Mouse (Mus musculus): ENCODE results near the gene Srcap. TPM values are rescaled to one million over a fixed set of nuclear protein-coding genes. Genes with fewer than 3 reads are reported as not detected.

Srcap gene
- polyA plus RNA-seq (2014; fragmentation: Illumina TruSeq; extraction: RNeasy Lipid Tissue Mini Kit (QIAGEN cat#74804); ENCODE audit: insufficient read depth, low read depth, low replicate concordance): 1.8 TPM

GRCm38 (mm10) chr7:127511808-127512230 is at the start of gene Srcap:
TSS of gene Srcap (plus strand) at chr7:127511983.

GRCm38 (mm10) chr7:127478635-127479317 is 33.0 kb upstream of the Srcap start, which contains the start of gene Fbrs:
TSS of gene Fbrs (plus strand) at chr7:127479199.

GRCm38 (mm10) chr7:127519284-127519683 is 7.5 kb downstream of the Srcap start, which contains the start of gene Gm42715:
TSS of gene Gm42715 (plus strand) at chr7:127519584.

GRCm38 (mm10) chr7:127561340-127561858 is 49.6 kb downstream of the Srcap start, which contains the start of gene Tmem265:
TSS of gene Tmem265 (plus strand) at chr7:127561390.

GRCm38 (mm10) chr7:127572895-127573471 is 61.2 kb downstream of the Srcap start, which contains the start of gene Phkg2:
TSS of gene Phkg2 (plus strand) at chr7:127573340.

GRCm38 (mm10) chr7:127588011-127588871 is 76.5 kb downstream of the Srcap start, which contains the start of the genes Ccdc189 and Rnf40:
TSS of gene Ccdc189 (minus strand) at chr7:127588595.
TSS of gene Rnf40 (plus strand) at chr7:127588767.

Other genes starting within 250 kb of the Srcap start
- 23.5 TPM for gene Sephs2, start 237.9 kb upstream of the Srcap start, polyA plus RNA-seq (2014; fragmentation: Illumina TruSeq; extraction: RNeasy Lipid Tissue Mini Kit (QIAGEN cat#74804); ENCODE audit: insufficient read depth, low read depth, low replicate concordance)
- gene Itgal, start 215.7 kb upstream of the Srcap start, polyA plus RNA-seq (2014; fragmentation: Illumina TruSeq; extraction: RNeasy Lipid Tissue Mini Kit (QIAGEN cat#74804); ENCODE audit: insufficient read depth, low read depth, low replicate concordance): 12.3 TPM
- 12.4 TPM for gene Zfp768, start 166.4 kb upstream of the Srcap start, polyA plus RNA-seq (2014; fragmentation: Illumina TruSeq; extraction: RNeasy Lipid Tissue Mini Kit (QIAGEN cat#74804); ENCODE audit: insufficient read depth, low read depth, low replicate concordance)
- gene Zfp747, start 135.9 kb upstream of the Srcap start, polyA plus RNA-seq (2014; fragmentation: Illumina TruSeq; extraction: RNeasy Lipid Tissue Mini Kit (QIAGEN cat#74804); ENCODE audit: insufficient read depth, low read depth, low replicate concordance): 6.3 TPM
- gene 9130019O22Rik, start 124.8 kb upstream of the Srcap start, polyA plus RNA-seq (2014; fragmentation: Illumina TruSeq; extraction: RNeasy Lipid Tissue Mini Kit (QIAGEN cat#74804); ENCODE audit: insufficient read depth, low read depth, low replicate concordance): 2.7 TPM
- 3.5 TPM for gene E430018J23Rik, start 118.4 kb upstream of the Srcap start, polyA plus RNA-seq (2014; fragmentation: Illumina TruSeq; extraction: RNeasy Lipid Tissue Mini Kit (QIAGEN cat#74804); ENCODE audit: insufficient read depth, low read depth, low replicate concordance)
- gene Zfp764, start 105.2 kb upstream of the Srcap start, polyA plus RNA-seq (2014; fragmentation: Illumina TruSeq; extraction: RNeasy Lipid Tissue Mini Kit (QIAGEN cat#74804); ENCODE audit: insufficient read depth, low read depth, low replicate concordance): 7.3 TPM
- gene Zfp688, start 89.9 kb upstream of the Srcap start, polyA plus RNA-seq (2014; fragmentation: Illumina TruSeq; extraction: RNeasy Lipid Tissue Mini Kit (QIAGEN cat#74804); ENCODE audit: insufficient read depth, low read depth, low replicate concordance): 11.8 TPM
- gene Zfp689, start 62.8 kb upstream of the Srcap start, polyA plus RNA-seq (2014; fragmentation: Illumina TruSeq; extraction: RNeasy Lipid Tissue Mini Kit (QIAGEN cat#74804); ENCODE audit: insufficient read depth, low read depth, low replicate concordance): 1.7 TPM
- 32.8 TPM for gene Prr14, start 52.4 kb upstream of the Srcap start, polyA plus RNA-seq (2014; fragmentation: Illumina TruSeq; extraction: RNeasy Lipid Tissue Mini Kit (QIAGEN cat#74804); ENCODE audit: insufficient read depth, low read depth, low replicate concordance)
- 24.3 TPM for gene Fbrs, start 32.8 kb upstream of the Srcap start, polyA plus RNA-seq (2014; fragmentation: Illumina TruSeq; extraction: RNeasy Lipid Tissue Mini Kit (QIAGEN cat#74804); ENCODE audit: insufficient read depth, low read depth, low replicate concordance)
- gene Gm42715, start 7.6 kb downstream of the Srcap start, polyA plus RNA-seq (2014; fragmentation: Illumina TruSeq; extraction: RNeasy Lipid Tissue Mini Kit (QIAGEN cat#74804); ENCODE audit: insufficient read depth, low read depth, low replicate concordance): 11.9 TPM
- not detected for gene Tmem265, start 49.4 kb downstream of the Srcap start, polyA plus RNA-seq (2014; fragmentation: Illumina TruSeq; extraction: RNeasy Lipid Tissue Mini Kit (QIAGEN cat#74804); ENCODE audit: insufficient read depth, low read depth, low replicate concordance)
- 29.0 TPM for gene Phkg2, start 61.4 kb downstream of the Srcap start, polyA plus RNA-seq (2014; fragmentation: Illumina TruSeq; extraction: RNeasy Lipid Tissue Mini Kit (QIAGEN cat#74804); ENCODE audit: insufficient read depth, low read depth, low replicate concordance)
- gene Ccdc189, start 76.6 kb downstream of the Srcap start, polyA plus RNA-seq (2014; fragmentation: Illumina TruSeq; extraction: RNeasy Lipid Tissue Mini Kit (QIAGEN cat#74804); ENCODE audit: insufficient read depth, low read depth, low replicate concordance): 20.2 TPM
- gene Rnf40, start 76.8 kb downstream of the Srcap start, polyA plus RNA-seq (2014; fragmentation: Illumina TruSeq; extraction: RNeasy Lipid Tissue Mini Kit (QIAGEN cat#74804); ENCODE audit: insufficient read depth, low read depth, low replicate concordance): 24.5 TPM
- gene Zfp629, start 103.8 kb downstream of the Srcap start, polyA plus RNA-seq (2014; fragmentation: Illumina TruSeq; extraction: RNeasy Lipid Tissue Mini Kit (QIAGEN cat#74804); ENCODE audit: insufficient read depth, low read depth, low replicate concordance): 5.9 TPM
- 35.1 TPM for gene Bcl7c, start 196.9 kb downstream of the Srcap start, polyA plus RNA-seq (2014; fragmentation: Illumina TruSeq; extraction: RNeasy Lipid Tissue Mini Kit (QIAGEN cat#74804); ENCODE audit: insufficient read depth, low read depth, low replicate concordance)
- 5.6 TPM for gene Ctf1, start 200.8 kb downstream of the Srcap start, polyA plus RNA-seq (2014; fragmentation: Illumina TruSeq; extraction: RNeasy Lipid Tissue Mini Kit (QIAGEN cat#74804); ENCODE audit: insufficient read depth, low read depth, low replicate concordance)
- not detected for gene Ctf2, start 220.2 kb downstream of the Srcap start, polyA plus RNA-seq (2014; fragmentation: Illumina TruSeq; extraction: RNeasy Lipid Tissue Mini Kit (QIAGEN cat#74804); ENCODE audit: insufficient read depth, low read depth, low replicate concordance)
- 5.9 TPM for gene Fbxl19, start 232.6 kb downstream of the Srcap start, polyA plus RNA-seq (2014; fragmentation: Illumina TruSeq; extraction: RNeasy Lipid Tissue Mini Kit (QIAGEN cat#74804); ENCODE audit: insufficient read depth, low read depth, low replicate concordance)

Measured in lung, adult 10 weeks (tissue).